Mouse (Mus musculus): Measurements from ENCODE around the gene Calu.

The Calu gene

DNA sequence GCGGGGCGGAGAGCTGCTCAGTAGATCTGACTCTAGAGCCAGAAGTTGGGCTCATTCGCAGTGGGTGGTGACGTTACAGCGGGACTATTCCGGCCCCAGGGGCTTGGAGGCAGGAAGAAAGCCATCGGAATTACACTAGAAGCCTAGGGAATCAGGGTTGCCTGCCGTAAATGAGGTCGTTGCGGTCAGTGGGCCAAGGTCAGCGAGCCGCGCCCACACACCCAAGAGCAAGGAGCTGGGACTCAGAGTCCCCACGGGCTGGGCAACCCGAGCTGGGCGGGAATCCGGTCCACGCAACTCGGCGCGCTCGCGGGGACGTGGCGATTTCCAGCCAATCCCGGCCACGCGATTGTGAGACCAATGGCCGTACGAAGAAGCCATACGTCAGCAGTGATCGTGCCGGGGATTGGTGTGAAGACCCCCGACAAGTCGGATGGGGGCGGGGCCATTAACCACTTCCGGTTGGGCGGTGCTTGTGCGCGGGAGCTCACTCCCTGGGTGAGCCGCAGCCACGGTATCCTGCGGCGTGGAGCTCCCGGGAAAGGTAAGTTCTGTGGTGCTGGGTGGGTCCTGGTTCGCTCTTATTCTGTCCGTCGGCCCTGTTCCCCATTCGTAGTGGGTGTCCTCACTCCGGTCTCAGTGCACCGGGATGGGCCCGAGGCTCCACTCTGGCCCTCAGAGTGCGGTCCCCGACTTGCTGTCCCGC is at the start of gene Calu:
Gene Calu, plus strand, starts transcription at position 405 of the 706 bp plus-strand sequence.
- CTCF ChIA-PET: interaction anchor here (0.7 kb wide), 1 partner anchor 183 kb away, joined by 3 read pairs; the partner anchor contains the start of gene Rbm28

DNA sequence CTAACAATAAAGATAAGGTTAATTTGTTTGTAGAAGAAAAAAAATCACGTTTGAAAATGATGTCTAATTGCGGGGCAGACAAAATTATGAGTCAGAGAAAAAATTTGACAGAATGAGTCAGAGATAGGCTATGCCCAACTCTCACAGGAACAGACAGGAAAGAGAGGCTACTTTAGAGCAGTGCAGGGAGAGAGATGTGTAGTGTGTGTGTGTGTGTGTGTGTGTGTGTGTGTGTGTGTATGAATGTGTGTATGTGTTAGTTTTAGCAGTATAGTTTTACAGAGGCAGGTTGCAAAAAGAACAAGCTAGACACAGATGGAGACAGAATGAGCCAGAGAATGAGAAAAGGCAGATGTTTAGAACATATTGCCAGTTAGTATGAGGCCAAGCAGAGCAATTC is 48.8 kb upstream of the Calu start:
- CTCF ChIA-PET: interaction anchor here (0.5 kb wide), 1 partner anchor 380 kb away, joined by 12 read pairs; no protein-coding TSS in a partner anchor

DNA sequence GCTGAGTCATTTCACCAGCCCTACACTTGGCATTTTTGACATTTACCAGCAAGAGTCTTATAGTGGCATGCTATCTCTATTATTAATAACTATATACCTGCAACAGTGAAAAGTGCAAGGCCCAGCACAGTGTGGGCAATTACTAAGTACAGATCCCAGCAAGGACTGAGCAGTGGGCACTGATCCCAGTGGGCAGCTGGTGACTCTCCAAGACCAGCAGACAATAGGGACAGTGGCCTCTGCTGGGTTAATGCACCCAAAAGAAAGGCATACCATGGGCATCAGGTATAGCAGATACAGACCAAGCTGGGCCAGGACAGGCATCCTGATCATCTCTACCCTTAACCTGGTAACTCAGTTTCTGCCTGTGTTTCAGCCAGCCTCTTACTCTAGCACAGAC is 44.6 kb upstream of the Calu start:
- CTCF ChIA-PET: no interaction called here

DNA sequence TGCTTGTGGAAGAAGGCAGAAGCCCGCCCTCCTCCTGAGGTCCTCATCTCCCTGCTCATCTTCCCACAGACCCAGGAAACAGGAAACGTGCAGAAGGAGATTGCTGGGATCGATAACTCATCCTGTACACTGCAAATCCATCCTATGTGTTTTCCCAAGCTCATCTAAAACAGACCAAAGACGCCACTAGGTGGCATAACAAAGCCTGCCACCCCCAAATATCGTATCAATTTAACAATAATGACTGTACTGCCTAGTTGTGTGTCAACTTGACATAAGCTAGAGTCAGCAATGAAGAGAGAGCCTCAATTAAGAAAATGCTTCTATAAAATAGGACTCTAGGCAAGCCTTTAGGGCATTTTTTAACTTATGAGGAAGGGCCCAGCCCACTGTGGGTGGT is 44.1 kb upstream of the Calu start:
- CTCF ChIA-PET: no interaction called here

DNA sequence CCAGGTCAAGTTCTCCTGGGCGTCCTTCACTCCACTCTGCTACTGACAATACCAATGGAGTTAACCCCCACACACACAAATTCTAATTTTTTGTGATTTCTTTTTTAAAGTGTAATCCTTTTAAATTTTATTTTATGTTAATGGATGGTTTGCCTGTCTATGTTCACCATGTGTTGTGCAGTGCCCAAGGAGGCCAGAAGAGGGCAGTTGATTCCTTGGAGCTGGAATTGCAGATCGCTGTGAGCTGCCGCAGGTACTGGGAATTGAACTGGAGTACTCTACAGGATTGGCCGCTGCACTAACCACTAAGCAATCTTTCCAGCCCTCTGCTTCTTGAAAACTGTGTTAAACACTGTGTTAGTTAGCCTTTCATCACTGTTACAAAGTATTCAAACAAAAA is 42.4 kb upstream of the Calu start:
- CTCF ChIA-PET: no interaction called here

DNA sequence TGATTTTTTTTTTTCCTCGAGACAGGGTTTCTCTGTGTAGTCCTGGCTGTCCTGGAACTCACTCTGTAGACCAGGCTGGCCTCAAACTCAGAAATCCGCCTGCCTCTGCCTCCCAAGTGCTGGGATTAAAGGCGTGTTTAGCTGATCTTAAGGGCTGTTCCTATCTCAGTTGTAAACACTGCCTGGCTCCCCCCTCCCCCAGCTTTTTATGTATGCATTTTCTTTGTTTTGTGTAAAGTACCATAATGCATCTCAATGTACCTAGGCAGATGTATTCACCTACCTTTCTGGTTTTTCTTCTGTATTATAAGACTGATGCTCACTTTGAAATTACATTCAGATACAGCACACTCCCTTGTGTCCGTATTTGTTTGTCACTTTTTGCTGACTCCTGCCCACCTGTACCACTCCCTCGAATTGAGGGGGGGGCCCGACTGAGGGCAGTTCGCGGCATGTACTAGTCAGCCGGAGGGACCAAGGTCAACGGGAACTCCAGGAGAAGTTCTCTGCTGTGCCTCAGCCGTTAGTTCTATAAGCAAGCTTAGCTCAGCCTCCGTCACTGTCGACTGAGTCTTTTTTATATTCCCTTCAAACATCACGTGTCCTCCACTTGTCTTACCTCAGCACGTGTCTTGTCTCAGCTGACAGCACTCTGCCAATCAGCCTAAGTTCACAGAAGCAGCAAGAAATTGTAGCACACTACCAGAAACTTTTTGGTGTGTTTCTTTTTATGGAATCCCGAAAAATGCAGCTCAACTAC is 38.8 kb upstream of the Calu start:
- CTCF ChIA-PET: no interaction called here

DNA sequence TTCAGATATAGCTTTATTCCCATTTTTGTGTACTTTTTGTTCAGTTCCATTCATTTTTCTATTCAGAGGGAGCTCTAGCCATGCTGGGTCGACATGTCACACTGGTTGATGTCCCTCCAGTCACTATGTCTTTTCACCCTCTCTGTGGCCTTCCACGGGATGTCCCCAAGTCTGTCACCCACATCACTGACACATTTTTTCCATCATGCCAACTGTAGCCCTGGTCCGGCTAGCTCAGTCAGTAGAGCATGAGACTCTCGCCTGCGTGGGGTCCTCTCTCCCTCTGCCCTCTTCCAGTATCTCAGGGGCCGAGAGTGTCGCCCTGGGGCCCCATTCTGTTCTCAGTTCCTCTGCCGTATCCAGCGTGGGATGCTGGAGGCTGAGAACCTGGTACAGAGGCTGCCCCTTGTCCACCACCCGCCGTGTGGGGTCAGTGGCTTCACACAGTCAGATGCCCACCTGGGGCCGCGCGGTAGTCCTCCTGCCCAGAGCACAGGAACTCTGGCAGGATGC is 34.1 kb upstream of the Calu start:
- CTCF ChIA-PET: no interaction called here

DNA sequence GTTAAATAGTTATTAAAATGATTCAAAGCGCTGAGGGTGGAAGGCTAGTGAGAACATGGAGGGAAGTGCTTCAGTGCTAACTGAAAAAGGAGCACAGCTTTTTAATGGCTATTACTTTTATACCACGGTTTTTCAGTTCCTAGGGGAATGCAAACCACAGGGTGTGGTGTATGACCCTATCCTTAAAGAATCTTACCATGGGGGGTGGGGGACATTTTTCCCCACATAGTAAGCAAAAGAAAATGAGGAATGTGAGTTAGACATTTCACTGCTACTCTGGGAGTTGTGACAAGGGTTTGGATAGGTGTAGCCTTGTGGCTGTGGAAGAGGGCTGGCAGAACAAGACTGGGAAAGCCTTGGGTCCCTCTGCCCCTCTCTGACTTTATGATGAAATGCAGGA is 30.6 kb upstream of the Calu start:
- CTCF ChIA-PET: no interaction called here

DNA sequence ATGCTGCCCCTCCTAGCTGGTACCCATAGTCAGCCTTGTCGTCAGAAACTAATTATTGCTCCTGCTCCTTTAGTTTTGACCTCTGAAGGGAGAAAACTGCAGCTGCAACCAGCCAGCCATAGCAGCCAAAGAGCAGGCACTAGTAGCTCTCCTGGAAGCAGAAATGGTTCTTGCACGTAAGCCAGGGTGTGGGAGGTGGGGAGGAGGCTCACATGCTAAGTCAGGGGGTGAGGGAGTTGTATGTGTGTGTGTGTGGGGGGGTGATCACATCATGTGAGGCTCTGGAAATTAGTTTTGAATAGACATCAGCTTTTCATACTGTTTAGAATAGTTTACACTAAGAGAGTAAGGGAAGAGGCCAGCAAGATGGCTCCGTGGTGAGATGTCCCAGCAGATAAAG is 29.9 kb upstream of the Calu start:
- CTCF ChIA-PET: no interaction called here

DNA sequence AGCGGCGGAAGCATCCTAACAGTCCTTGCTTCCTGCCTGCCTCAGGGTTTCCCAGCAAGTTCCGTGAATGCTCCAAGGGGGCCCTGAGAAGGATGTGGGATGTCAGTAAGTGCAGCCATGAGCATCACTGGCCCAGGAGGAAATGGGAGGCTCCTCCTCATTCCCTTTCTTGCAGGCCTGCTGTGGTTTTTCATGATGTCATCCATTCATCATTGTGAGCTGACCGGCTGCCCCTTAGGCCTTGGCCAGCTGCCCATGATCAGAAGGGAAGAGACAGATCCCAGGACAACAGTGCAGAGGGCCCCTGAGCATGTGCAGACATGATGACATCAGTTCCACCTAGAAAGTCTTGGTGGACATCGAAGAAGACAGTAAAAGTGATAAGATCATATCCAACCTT is 29.0 kb upstream of the Calu start, which contains the start of gene Fam71f1:
Gene Fam71f1, plus strand, starts transcription at position 262 of the 400 bp plus-strand sequence.
- CTCF ChIA-PET: no interaction called here

DNA sequence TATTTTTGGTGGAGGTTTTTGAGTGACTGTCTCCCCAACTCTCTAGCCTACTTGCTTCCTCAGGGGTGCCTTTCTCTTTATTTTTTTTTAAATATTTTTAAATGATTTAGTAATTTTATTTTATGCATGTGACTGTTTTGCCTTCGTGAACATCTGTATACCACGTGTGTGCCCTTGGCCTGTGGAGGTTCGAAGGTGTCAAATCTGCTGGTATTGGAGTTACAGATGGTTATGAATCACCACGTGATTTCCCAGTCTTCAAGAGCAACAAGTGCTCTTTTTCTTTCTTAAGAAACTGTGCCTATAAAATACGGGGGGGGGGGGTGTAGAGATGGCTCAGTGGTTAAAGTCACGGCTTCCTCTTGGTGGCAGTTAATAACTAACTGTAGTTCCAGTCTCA is 26.3 kb upstream of the Calu start:
- CTCF ChIA-PET: no interaction called here

DNA sequence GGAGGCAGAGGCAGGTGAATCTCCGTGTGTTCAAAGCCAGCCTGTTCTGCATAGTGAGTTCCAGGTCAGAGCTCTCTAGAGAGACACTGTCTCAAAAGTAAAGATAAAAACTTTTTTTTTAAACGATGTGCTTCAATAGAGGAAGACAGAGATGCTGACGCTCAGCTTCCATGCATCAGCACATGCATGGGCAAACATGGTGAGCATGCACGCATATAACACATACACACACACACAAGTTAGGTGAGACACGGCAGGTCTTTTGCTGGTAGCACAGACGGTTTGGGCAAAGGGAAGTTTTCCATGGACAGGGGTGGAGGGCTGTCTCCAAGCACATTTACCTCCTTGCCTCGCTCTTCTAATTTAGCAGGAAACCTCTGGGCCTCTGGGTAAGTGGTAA is 25.7 kb upstream of the Calu start:
- CTCF ChIA-PET: no interaction called here

DNA sequence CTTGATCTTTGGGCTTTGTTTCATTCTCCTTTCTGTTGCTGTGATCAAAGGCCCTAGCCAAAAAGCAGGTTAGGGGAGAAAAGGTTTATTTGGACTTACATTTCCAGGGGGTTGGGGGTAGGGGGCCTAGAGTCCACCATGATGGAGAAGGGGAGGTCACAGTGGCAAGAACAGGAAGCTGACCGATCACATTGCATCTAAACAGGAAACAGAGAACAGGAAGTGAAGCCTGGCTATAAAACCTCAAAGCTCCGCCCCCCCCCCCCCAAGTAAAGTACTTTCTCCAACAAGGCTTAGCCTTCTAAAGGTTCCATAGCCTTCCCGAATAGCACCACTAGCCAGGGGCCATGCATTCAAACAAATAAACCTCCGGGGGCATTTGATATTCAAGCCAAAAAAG is 25.1 kb upstream of the Calu start:
- CTCF ChIA-PET: no interaction called here

DNA sequence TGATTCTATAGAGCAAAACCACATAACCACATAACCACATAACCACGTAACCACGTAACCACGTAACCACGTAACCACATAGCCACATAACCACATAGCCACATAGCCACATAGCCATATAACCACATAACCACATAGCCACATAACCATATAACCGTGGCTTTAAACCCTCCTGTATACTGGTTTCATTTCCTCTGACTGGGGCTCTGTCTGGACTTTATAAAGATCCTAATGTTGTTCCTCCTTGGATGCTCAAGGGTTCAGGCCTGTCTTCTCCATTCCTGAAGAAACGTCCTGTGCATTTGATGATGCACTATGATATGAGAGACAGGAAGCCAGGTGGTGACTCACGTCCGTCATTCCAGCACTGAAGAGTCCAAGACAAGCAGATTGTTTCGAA is 20.9 kb upstream of the Calu start:
- CTCF ChIA-PET: no interaction called here

DNA sequence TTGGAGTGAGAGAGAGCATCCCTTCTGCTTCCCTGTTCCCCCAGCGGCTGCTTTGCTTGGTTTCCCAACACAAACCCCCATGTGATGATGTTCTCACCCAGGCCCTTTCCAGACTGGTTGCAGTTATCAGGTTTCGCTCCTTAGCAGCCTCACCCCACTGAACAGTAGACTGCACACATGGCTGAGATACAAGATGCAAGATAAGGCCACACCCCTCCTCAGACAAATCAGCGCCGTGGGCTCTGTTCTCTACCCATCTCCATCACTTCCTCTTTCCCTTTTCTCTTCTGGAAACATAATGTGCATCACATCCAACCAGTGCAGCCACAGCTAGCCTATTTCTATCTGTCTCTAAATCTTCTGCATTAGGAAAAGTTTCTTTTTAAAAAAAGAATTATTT is 18.4 kb upstream of the Calu start:
- CTCF ChIA-PET: interaction anchor here (0.6 kb wide), 1 partner anchor 1621 kb away, joined by 7 read pairs; no protein-coding TSS in a partner anchor

DNA sequence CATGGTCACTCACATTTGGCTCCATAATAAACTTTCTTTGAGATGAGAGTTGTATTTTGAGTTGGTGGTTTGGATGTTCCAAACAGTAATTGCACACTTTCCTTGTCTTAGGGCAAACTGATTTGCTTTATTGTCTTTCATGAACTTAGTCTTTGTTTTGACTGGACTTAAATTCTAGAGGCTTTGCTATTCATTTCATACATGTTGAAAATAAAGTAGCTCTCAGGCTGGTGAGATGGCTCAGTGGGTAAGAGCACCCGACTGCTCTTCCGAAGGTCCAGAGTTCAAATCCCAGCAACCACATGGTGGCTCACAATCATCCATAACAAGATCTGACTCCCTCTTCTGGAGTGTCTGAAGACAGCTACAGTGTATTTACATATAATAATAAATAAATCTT is 1.4 kb upstream of the Calu start:
- CTCF ChIA-PET: interaction anchor here (0.6 kb wide), 1 partner anchor 825 kb away, joined by 6 read pairs; no protein-coding TSS in a partner anchor

DNA sequence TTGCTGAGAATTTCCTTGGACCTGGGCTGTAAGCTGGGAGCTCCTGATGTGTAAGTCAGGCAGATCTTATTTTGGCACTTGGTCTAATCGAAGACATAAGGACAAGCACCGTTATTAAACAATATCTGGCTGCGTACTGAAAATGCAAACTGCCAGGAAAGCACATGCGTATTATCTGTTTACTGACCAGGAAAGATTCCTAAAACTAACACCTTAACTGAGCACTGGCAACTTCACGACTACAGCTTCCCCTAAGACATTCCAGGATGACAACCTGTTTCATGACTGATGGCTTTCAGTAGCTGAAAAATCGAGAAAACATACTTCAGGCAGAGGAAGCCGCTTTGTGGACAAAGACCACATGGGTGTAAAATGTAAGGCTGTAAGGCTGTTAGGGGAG is 680 bp upstream of the Calu start:
- CTCF ChIA-PET: interaction anchor here (0.6 kb wide), 1 partner anchor 825 kb away, joined by 6 read pairs; no protein-coding TSS in a partner anchor

DNA sequence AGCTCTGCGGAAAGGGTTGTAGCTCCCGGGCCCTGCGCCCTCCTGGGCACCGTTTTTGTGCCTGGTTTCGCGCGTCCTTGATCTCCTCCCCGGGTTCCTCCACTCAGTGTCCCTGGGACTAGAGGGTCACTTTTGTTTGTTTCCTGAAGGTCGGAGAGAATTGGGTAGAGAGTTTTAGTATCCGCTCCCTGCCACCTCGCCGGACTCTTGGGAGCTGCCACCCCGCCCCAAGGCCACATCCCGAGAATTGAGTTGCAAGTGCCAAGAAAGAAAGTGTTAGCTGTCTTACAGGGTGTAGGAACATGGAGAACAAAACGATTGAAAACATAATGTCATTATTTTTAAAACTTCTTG is 479 bp downstream of the Calu start:
- CTCF ChIA-PET: interaction anchor here (0.7 kb wide), 1 partner anchor 184 kb away, joined by 3 read pairs; the partner anchor contains the start of gene Rbm28

DNA sequence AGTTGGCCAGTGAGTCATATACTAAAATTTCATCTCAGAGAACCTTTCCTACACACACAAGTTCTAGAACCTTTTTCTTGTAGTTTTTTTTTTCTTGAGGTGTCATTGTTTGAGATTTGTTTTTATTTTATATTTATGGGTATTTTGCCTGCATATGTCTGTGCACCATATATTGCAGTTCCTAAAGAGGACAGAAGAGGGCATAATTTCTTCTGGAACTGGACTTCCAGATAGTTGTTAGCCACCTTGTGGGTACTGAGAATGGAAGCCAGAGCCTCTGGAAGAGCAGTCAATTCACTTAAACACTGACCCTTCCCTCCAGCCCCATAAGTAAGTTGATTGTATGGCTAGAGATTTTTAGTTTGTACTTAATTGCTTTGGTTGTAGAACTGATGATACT is 3.7 kb downstream of the Calu start:
- CTCF ChIA-PET: no interaction called here

DNA sequence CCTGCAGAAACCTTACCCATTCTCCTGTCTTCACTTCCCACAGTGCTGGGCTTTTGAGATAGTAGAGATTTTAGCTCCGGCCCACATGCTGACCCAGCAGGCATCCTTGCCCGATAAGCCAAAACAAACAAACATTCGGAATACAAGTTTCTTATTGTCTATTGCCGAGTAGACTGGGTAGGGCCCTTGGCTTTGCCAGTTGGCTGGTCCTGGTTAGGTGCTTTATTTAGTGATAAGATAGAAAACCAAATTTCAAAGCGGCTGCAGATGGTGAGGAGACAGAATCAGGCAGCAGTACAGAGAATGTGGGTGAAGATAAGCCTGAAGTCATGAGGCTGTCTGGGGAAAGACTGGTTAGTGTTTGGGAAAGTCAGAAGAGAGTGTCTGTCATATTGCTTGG is 4.9 kb downstream of the Calu start:
- CTCF ChIA-PET: interaction anchor here (0.5 kb wide), 1 partner anchor 763 kb away, joined by 3 read pairs; no protein-coding TSS in a partner anchor

DNA sequence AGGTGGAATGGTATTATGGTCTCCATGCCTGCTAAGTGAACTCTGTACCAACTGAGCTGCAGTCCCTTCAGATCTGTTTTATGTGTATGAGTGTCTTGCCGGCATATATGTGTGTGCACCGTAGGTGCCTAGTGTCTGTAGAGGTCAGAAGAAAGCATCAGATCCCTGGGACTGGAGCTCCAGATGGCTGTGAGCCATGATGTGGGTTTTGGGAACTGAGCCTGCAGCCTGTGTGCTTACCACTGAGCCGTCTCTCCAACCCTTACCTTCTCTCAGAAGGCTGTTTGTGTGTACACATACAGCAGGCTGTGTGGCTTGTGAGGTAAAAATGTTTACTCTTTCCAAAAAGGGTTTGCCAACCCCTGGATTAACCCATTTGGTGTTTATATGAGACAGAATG is 11.5 kb downstream of the Calu start:
- CTCF ChIA-PET: no interaction called here

DNA sequence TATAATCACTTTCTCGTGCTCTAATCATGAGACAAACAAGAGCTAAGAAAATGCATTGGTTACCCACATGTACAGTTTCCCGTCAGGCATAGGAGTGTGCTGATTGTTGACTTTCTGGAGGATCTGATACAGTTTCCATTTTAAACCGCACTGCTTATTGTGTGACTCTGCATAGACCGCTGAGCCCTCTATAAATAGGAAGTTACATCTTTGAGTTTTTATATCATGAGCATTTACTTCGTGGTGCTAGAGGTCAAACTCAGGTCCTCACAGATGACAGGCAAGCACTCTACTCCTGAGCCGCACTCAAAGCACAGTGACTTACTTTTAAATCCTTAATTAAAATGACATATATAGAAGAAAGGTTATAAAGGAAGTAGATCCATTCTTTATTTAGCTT is 12.3 kb downstream of the Calu start:
- CTCF ChIA-PET: no interaction called here

Measured in spleen, embryonic (tissue).